In the genomic region with DNA sequence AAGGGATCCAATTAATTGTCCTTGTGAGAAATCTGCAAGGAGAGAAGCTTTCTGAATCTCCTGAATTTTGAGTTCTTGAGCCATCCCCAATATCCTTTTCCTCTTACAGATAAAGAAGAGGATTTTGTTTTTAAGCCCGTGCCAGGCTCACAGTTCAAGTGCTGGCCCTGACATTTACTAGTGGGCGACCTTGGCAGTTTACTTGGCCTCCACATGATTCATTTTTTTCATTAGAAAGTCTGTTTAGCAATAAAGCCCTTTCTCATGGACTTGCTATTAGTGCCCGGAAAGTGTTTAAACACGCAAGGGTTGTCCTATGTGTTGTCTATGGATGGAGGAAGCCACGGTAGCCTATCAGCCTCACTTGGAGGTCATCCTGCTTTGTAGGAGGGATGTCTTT, we compare ENCODE assay signal across 19 mouse cellular contexts.
DNase-seq lines count a peak whose midpoint lies in the region.
"Had no signal": no experiment of that assay in that cellular context is flagged by ENCODE, and none has a peak within 500 bp of the region (broad histone marks: within the 10 kb centered on the region; RNA-seq: fewer than 3 reads in every experiment).

No protein-coding gene starts in this region.

- H3K4me1 ChIP-seq in midbrain, embryonic 10.5 days, result no peaks in the 10 kb centered on the region
- H3K4me1 ChIP-seq: forebrain, embryonic 10.5 days had no signal

- DNase-seq in ovary, postnatal 36 days (ENCODE audit: low spot score), result peak; percentile 38
- DNase-seq in ovary, postnatal 14 days (ENCODE audit: low spot score), result no peak
- peak; percentile 86 for DNase-seq in adrenal gland, adult 2 months
- DNase-seq in adrenal gland, postnatal 36 days, result peak; percentile 72 to 79
- DNase-seq in midbrain, embryonic 10.5 days (ENCODE audit: low spot score), result no peak
- no peak for DNase-seq in heart, adult 18-20 months
- DNase-seq in spleen, postnatal 10 days (ENCODE audit: low spot score in 2 of 2), result no peak
- DNase-seq: cerebellum, adult 11 months; cerebellum, postnatal 10 days; forebrain, postnatal 0 days; liver, postnatal 0 days; right cerebral cortex, postnatal 14 days; thymus, postnatal 25 days had no signal

- no peaks in the 10 kb centered on the region for H3K9me3 ChIP-seq in midbrain, embryonic 10.5 days (replicated peaks)
- H3K9me3 ChIP-seq: embryonic facial prominence, embryonic 12.5 days; forebrain, embryonic 10.5 days; heart, embryonic 10.5 days; hindbrain, embryonic 10.5 days; limb, embryonic 12.5 days had no signal

- H3K27ac ChIP-seq in midbrain, embryonic 10.5 days (replicated peaks), result no peak overlapping the region
- H3K27ac ChIP-seq: embryonic facial prominence, embryonic 12.5 days; forebrain, embryonic 10.5 days; heart, embryonic 10.5 days; hindbrain, embryonic 10.5 days; limb, embryonic 12.5 days; macrophage had no signal

- H3K36me3 ChIP-seq in midbrain, embryonic 10.5 days, result 0 out of 2 replicates have a peak, but pooled peaks cover 3% of the 10 kb centered on the region
- H3K36me3 ChIP-seq: embryonic facial prominence, embryonic 12.5 days; forebrain, embryonic 10.5 days had no signal

- no peaks in the 10 kb centered on the region for H3K27me3 ChIP-seq in midbrain, embryonic 10.5 days (ENCODE audit: low read depth, poor library complexity, severe bottlenecking)
- H3K27me3 ChIP-seq: embryonic facial prominence, embryonic 12.5 days; limb, embryonic 12.5 days had no signal

- 90% methylated on average over 5 of the region's 5 CpGs for WGBS in midbrain, embryonic 10.5 days

- no peak overlapping the region for H3K4me3 ChIP-seq in midbrain, embryonic 10.5 days
- H3K4me3 ChIP-seq: embryonic facial prominence, embryonic 12.5 days; forebrain, embryonic 10.5 days; heart, embryonic 10.5 days; hindbrain, embryonic 10.5 days; limb, embryonic 12.5 days had no signal

Comparison
In these comparisons a context has a peak if more than half of its experiments do, and no peak if none do; other contexts are left out.
1. DNase-seq: peak in ovary, postnatal 36 days (single experiment), adrenal gland, adult 2 months (single experiment) and adrenal gland, postnatal 36 days (2 of 2); none in ovary, postnatal 14 days (single experiment), midbrain, embryonic 10.5 days (single experiment), heart, adult 18-20 months (0 of 2) and spleen, postnatal 10 days (0 of 2).